Mouse (Mus musculus): Measurements from ENCODE around the gene Gm3486. TPM values are rescaled to one million over a fixed set of nuclear protein-coding genes. Genes with fewer than 3 reads are reported as not detected.

Gene Gm3486
- not detected for total RNA-seq (2023)

GRCm38 (mm10) chr14:41489385-41489784 lies at the start of gene Gm3486:
Gene Gm3486 (minus strand): TSS chr14:41489485.

GRCm38 (mm10) chr14:41453418-41453817 lies 35.9 kb downstream of the Gm3486 start, which contains the start of gene Gm7954:
Gene Gm7954 (minus strand): TSS chr14:41453518.

Other genes starting within 250 kb of the Gm3486 start
- gene Gm2832, start 210.7 kb downstream of the Gm3486 start, total RNA-seq (2023): not detected
- gene Gm5798, start 140.9 kb downstream of the Gm3486 start, total RNA-seq (2023): not detected
- not detected for gene Gm7945, start 103.1 kb downstream of the Gm3486 start, total RNA-seq (2023)
- gene Gm6482, start 81.2 kb downstream of the Gm3486 start, total RNA-seq (2023): not detected
- not detected for gene Gm7954, start 36.0 kb downstream of the Gm3486 start, total RNA-seq (2023)
- gene Gm7970, start 66.1 kb upstream of the Gm3486 start, total RNA-seq (2023): not detected
- gene 1700049E17Rik2, start 83.7 kb upstream of the Gm3486 start, total RNA-seq (2023): not detected
- not detected for gene Gm3072, start 135.1 kb upstream of the Gm3486 start, total RNA-seq (2023)
- gene Gm3676, start 157.0 kb upstream of the Gm3486 start, total RNA-seq (2023): not detected
- gene Gm8068, start 212.4 kb upstream of the Gm3486 start, total RNA-seq (2023): not detected

Measured in CD8-positive naive resting alpha-beta T cell, adult 57 days (primary cell).